Mouse (Mus musculus): ENCODE data around the gene Nup160.

DNA sequence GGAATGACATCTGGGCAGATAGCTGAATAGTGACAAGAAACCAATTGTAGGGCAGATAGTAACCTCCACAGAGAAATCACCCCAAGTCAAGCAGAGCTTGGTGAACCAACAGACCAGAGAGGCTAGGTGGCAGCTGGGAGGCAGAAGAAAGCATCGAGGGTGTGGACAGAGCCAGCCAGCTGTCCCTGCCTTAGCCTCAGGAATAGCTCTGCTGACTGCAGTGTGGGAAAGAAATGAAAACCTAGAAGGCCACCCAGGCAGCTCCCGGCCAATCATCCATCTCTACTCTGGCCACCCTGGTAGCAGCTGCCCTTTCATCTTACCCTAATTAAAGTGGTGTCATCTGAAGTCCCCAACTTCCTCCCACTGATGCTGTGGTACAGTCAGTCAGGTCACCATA is 47.5 kb upstream of the Nup160 start:
- TF ChIP-seq CTCF (IDR thresholded peaks at IDR 0.05; ENCODE audit: low read depth) (no peak), EP300 (IDR thresholded peaks at IDR 0.05; ENCODE audit: low read depth) (no peak)
